Mouse (Mus musculus) heart, postnatal 4 days (tissue): ENCODE results near the gene Gm45785. TPM values are rescaled to one million over a fixed set of nuclear protein-coding genes. Genes with fewer than 3 reads are reported as not detected.
A peak's percentile ranks its signal among the peaks of the same experiment; 100 is the strongest.
"Not testable (repeated sequence)": the region's sequence is repeated elsewhere in the genome, so short reads cannot be mapped to it uniquely, and the experiment has no call there.

Experiments used
- DNase-seq: peaks from one replicate; pipeline ENCODE4 v3.0.0; 2021
- total RNA-seq, 2 experiments: library from RNA; stranded (reverse); gene quantifications; 2 replicates each; pipeline ENCODE4 v1.2.3; 2021

Gene Gm45785
- total RNA-seq: under 1 TPM in 1 of 2 experiments, not detected in 1; 0.29 TPM

DNA sequence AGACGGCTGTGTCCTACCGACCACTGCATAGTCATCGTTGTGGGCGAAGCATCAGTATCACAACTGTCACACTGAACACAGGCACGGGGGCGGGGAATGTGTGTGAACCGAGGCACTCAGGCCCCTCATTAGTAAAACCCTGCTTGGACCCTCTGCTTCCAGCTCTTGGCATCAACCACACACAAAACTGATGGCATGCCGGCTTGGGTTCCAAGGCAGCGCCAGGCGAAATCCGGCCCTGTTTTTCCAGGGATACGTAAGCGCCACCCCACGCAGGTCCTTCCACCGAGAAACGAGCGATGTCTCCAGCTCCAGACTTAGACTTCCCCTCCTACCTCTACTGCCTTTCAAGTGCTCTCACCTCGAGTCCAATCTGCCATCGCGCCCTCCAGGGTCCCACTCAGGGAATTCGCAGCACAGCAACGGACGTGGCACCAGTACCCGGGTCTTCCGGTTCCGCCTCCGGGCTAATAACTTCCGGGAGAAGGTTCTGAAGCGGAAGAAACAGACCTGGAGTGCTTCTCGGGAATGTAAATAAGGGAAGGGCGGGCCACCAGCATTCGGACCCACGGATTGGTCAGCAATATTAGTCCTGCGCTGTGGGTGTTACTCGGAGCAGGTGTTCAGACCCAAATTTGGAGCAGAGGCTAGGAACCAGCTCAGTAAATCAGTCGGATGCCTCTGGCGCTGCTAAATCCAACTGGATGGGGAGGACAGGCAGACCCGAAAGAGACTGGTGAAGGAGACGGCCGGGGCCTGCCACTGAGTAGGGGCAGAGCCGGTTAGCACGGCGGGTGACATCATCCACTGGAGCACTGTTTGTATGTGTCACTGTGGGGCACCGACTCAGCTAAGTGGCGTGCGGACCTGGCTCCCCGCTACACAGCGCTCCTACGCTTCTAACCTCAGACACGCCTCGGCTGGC, at the start of gene Gm45785:
Gene Gm45785, minus strand, starts transcription at position 472 of the 925 bp plus-strand sequence.
- DNase-seq: peak; percentile 82

DNA sequence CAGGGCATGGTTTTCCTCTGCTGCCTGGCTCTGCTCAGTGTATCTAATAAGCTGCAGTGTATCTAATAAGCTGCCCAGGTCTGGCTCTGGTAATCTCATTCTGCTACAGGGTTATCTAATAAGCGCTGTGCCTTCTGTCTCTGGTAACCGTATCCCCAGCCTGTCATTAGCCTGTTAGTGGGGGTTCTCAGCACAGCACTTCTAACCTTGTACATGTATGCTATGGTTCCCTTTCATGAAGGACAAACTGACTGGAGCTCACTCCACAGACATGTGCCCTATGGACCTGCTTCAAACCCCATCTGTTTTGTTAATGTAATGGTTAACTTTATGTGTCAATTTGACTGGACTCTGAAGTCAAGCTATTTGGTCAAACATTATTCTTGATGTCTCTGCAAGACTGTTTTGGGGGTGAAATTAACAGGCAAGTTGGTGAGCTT, 49.5 kb upstream of the Gm45785 start:
- DNase-seq: no peak

DNA sequence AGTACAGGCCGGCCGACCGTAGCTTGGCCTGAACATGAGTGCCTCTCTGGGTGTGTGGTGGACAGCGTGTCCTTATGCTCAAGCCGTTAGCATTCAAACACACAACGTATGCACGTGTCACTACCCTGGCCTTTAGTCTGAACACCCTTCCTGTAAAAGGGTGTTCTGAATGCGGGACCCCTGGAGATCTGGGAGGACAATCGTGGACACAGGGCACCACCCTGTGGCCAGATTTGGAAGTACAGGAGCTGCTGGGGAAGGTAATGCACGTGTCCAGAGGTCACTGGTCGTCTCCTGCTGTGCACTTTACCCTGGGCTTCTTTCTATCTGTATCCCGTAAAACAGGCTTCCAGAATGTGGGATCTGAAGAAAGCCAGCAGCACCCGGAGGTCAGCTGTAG, 47.1 kb upstream of the Gm45785 start:
- peak; percentile 92 for DNase-seq

DNA sequence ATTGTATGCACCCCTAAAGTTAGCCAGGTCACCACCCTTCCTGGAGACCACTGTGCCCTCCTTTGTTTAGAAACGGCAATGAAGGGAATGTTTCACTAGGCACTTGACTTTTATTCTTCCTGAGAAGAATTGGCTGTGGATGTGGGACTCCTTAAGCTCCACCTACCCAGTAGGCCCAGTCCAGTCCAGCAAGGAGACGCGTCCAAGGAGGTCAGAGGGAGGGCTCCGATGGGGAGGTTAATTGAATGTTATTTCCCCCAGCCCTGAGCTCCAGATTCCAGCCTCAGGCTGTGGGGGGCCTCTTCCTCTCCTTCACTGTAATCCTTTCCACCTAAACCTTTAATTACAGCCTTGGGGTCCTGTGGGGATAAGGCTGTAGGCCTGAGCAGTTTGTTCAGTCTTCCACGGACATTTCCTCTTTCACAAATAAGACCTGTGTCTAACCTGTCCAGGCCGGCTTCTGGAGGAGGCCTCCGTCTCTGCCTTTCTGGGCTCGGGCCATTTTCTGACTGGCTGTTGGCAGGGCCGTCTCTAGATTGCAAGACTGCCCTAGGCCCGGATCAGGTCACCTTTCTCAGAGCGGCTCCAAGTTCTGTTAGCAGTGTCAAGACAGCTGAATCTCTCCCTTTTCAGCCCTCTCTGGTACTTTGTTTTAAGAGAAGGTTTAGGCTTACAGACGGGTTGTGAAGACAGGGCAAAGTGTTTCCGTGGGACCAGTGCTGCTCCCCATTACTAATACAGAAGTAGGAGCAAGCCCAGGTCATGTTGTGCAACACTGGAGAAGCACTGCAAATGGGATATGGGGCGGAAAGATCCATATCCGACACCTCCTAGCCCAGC, 46.1 kb upstream of the Gm45785 start:
- DNase-seq: no peak

DNA sequence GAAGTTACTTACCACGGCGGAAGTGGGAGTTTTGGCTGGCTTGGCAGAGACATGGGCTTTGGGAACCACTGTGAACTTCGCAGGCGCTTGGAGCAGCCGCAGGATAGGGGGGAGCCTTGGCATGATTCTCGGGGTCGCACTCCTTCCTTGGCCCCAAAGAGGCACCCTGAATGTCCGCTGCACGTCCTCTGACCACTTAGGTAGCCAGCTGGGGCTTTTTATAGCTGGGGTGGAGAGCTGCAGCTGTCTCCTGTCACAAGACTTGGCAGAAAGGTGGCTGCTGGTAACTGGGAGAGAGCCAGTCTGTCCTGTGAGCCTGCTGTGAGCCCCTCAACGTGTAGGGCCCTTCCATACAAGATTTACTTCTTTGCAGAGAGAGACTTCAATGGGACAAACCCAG, 44.1 kb upstream of the Gm45785 start, which contains the start of gene Cox8b:
Gene Cox8b, minus strand, starts transcription at position 227 of the 400 bp plus-strand sequence.
- peak; percentile 74 for DNase-seq

DNA sequence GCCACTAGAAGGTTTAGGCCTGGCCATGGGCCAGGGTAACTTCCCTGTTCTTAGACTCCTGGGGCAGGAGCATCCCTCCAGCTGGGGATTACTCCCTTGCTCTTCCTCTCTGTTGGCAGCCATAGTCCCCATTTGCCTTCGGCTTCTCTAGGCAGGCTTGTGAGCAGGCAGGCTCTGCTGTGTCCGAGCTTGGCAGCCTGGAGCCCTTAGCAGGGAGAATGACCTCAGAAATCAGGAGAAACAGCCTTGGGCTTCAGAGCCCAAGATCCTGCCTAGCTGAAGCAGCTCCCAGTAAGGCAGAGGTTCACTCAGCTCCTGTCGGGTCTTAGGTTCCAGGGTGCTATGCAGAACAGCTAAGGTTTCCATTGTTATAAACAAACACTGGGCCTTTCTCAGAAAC, 43.0 kb upstream of the Gm45785 start:
- DNase-seq: peak; percentile 14

DNA sequence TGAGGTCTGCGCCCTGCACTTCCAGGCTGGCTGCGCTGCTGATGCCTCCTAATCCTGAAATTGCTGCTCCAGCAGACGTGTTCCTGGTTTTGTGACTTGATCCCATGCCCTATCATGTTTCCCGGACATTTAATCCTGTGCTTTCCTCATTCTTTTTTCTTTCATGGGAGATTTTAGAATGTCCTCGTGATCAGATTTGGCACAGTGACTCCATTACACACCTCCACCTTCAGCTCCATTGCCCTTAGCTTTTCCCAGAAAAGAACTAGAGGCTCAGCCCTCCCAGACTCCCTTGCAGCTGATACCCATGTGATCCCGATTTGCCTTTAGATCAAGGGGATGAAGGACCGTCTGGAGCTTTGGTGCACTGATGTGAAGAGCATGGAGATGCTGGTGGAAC, 41.7 kb upstream of the Gm45785 start:
- no peak for DNase-seq

DNA sequence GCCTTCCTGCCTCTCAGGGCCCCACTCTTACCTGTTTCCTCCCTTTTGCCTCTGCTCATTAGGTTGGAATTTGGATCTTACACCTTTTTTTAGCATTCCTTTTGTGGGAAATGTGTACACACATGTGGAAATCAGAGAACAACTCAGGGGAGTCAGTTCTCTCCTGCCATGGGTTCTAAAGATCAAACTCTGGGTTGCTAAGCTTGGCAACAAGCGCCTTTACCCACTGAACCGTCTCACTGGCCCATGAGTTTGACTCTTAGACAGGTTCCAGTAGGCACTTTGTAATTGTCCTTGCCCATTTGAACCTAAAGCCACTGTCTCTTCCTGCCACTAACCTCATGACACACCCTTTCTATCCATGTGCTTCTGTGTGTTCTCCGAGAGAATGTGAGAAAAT, 38.5 kb upstream of the Gm45785 start:
- DNase-seq: no peak

DNA sequence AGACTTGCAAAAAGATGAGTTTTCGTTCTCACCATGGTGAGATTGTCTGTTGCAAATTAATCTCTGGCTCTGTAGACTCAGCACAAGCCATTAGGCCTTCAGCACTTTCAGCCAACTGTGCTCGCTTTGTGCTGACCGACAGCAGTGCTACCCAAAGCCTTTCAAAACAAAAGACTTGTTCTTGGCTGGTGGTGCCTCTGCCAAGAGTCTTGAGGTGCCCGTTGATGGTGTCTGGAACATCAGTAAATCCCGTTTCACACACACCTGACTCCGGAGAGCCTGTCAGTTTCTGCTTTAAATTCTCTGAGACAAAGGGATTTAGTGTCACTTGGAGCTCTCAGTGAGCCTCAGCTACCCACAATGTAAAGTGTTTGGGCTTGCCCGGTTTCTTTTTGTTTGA, 37.9 kb upstream of the Gm45785 start:
- no peak for DNase-seq

DNA sequence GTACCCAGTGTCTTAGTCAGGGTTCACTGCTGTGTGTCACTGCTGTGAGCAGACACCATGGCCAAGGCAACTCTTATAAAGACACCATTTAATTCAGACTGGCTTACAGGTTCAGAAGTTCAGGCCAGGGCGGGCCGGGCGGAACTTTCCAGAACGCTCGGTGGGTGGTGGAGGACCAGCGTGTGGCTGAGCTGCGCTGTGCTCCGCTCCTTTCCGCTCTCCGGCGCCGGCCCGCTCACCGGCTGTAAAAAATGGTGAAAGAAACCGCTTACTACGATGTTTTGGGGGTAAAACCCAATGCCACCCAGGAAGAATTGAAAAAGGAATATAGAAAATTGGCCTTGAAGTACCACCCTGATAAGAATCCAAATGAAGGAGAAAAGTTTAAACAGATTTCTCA, 34.5 kb upstream of the Gm45785 start:
- not testable (repeated sequence) for DNase-seq

DNA sequence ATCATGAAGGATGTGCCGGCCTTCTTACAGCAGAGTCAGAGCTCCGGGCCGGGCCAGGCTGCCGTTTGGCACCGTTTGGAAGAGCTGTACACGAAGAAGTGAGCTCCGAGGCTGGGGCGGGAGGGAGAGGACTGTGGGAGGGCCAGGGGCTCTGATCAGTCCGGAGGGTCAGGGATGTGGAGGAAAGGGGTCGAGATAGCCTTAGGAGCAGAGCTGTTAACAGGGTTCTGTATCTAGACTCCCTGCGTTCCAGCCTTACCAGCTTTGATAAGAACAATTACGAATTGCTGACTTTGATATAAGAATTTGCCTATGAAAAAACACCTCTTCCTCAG, 26.3 kb upstream of the Gm45785 start:
- no peak for DNase-seq

DNA sequence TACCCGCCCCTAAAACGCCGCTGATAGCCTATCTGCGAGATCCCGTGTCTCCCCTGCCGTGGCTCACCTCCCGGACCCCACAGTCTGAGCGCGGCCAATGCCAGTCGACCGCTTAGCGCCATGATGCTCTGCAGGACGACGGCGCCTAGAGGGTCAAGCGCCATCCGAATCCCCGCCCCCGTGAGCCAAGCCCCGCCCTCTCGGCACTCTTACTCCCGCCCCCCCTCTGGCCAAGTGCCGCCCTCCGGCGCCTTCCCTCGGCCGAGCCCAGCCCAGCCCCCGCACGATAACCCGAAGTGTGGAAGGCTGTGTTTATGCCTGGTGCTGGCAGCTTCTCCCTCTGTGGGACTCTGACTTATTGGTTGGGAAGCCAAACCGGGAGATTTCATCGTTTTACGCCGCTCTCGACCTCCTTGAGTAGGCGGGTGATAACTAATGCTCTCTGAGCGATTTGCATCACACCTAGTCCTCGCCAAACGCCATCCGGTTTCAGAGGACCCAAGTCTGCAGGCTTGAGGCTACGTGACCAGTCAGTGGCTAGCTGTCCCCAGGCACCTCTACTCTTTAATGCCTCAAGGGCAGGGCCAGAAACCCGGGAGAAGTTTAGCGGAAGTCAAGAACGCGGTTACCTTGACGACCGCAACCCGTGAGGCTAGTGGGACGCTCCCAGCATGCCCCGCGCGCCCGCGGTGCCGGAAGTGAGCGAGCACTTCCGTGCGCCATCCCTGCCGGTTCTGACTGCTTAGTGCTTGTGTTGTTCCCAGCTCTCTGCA, 25.8 kb upstream of the Gm45785 start, which contains the start of the genes Psmd13 and Sirt3:
Gene Psmd13, plus strand, starts transcription at position 273 of the 773 bp plus-strand sequence.
Gene Sirt3, minus strand, starts transcription at position 614 of the 773 bp plus-strand sequence.
- peak; percentile 96 for DNase-seq

DNA sequence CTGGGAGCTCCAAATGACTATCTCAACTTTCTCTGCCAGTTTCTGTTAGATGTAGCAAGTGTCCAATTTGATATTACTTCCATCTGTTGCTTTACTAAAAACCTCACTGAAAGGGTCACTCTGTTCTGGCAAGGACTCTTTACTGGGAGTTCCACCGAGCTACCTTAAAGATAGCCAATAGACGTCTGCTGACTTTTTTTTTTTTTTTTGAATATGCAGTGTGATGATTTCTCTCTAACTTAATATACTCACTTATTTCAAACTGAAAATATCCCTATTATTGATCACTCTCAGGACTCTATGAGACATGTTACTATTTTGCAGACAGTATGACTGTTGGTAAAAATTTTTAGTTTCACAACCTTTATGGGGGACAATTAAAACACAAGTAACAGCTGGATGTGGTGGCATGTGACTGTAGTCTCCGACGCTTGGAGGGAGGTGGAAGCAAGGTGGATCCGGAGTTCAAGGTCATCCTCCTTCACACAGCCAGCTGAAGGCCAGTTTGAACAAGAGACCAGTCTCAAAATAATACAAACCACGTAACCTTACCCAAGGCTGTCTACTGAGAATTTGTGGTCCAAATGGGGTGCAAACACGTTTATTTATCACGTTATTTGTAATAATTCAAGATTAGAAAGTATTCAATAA, 24.9 kb upstream of the Gm45785 start:
- DNase-seq: no peak

DNA sequence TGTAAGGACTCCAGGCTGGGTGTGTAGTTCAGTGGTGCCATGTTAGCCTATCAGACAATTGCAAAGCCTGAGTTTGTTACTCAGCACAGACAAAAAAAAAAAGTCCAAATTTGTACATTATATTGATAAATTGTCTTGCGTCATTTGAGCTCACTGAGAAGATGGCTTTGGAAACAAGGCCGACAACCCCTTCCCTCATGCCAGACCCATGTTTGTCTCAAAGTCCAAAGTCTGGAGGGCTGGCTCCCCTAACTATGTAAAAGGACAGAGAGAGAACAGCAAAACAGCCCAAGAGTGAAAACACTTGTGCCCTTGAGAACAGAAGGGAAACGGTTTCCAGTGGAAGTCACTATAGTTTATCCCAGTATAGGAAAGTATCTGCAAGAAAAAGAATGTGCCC, 24.3 kb upstream of the Gm45785 start:
- DNase-seq: no peak

DNA sequence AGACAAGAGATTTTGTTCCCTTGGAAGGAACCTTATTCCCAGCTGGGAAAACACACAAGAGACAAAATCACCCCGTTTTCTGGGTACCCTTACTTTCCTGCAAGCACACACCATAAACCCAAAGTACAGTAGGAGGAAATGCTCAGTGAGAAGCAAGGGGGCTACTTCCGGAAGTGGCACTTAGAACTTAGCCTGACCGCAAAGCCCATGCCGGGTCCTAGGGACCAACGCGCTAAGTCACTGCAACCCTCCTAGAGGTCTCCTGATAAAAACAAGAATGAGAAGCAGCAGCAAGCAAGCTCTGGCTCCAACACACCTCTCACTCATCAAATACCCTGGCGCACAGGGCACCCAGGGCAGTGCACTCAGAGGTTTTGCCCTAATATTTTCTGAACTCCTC, 23.2 kb upstream of the Gm45785 start:
- no peak for DNase-seq

DNA sequence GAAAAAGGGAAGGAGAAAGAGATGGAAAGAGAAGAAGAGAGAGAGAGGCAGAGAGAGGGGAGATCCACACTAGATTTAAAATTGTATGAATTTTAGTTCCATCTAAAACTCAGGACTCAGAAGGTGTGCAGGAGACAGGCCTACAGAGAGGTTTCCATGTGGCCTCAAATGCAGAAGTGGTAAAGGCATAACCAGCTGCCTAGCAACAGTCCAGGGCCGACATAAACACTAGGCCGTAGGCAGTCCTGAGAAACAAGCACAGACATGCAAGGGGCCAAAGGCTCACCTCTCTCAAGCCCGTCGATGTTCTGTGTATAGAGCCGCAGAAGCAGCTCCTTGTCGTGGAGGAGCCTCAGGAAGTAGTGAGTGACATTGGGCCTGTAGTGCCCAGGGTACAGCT, 21.2 kb upstream of the Gm45785 start:
- DNase-seq: no peak

DNA sequence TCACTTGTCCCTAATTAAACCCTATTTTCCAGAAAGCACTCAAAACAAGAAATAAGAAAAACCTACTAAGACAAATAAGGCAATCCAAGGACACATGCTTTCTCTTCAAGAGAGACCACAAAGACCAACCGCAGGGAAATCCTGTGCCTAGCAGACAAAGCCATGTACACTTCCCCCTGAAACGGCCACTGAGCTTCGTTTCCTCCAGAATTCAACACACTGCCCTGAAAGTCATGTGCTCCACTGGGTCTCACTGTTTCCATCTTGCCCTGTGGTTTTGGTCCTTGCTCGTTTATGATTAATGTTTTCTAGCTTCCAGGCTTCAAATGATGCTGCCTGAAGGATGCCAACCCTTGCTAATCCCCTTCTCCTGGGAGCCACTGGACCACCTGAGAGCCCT, 18.1 kb upstream of the Gm45785 start:
- no peak for DNase-seq

DNA sequence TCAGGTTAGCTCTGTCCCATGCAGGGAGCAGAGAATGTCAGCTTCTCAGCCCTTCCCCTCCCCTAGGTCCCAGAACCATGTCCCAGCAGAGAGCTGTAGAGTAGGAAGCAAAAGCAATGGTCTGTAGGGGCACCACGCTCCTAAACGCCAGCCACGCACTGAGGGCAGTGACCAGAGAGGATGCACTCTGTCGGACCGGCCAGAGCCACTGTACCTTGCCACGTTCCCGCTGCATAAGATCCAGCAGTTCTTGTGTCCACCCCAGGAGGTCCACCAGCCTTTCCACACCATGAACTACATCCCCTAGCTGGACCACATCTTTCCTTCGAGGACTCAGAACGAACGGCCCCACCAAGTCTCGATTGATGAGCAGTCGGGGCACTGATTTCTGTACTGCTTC, 8.6 kb upstream of the Gm45785 start:
- no peak for DNase-seq

DNA sequence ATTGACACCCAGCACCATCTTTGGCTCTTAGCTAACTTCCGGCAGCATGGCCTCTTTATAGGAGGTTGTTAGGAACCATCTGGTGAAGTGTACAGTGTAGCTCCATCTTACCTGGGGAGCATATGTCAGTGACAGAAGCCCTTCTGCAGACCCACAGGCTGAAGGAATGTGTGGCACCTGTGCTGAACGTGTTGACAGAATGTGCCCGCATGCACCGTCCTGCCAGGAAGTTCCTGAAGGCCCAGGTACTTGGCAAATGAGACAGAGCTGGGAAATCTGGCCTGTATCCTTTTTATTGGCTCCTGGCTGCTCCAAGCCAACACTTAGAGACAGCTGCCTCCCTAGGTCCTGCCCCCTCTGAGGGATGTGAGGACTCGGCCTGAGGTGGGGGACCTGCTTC, 4.6 kb upstream of the Gm45785 start:
- no peak for DNase-seq

DNA sequence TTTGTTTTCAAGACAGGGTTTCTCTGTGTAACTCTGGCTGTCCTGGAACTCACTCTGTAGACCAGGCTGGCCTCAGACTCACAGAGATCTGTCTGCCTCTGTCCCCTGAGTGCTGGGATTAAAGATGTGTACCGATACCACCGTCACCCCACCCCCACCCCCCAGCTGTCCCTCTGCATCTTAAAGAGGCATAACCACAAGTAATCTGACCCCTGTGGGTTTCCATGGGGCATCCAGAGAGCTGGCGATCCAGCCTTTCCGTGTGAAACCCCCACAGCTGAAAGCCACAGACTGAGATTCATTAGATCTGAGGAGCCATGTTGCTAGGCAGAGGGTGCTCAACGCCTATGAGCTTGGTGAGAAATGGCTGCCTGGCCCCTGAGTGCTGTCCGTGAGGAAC, 3.9 kb upstream of the Gm45785 start:
- no peak for DNase-seq

DNA sequence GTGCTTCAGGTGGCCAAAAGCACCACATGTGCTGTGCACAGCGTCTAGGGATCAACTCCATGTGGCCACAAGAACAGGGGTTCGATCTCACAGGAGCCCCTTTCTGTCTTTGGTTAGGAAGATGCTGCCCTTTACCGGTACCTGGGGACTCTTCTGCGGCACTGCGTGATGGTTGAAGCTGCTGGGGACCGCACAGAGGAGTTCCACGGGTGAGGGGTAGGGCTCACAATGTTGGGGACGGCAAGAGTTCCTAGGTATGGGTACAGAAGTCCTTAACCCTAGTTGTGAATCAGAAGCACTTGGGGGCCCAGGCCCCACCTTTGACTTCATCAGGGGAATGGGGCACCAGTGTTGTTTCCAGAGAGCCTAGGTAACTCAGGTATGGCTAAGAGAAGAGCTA, 2.6 kb upstream of the Gm45785 start:
- DNase-seq: no peak
